Mouse (Mus musculus) testis, postnatal 10 days (tissue): ENCODE data around the gene Apold1.

ENCODE experiments used
- DNase-seq: peaks from one replicate; pipeline ENCODE4 v3.0.0; 2021; ENCODE audit warnings: low spot score

Gene Apold1

GRCm38 (mm10) chr6:134981231-134982062 lies at the start of gene Apold1:
Gene Apold1, plus strand, starts transcription at chr6:134981718.
- no peak for DNase-seq

- no peak for DNase-seq
Measured at GRCm38 (mm10) chr6:134932486-134933206, 48.9 kb upstream of the Apold1 start.

- no peak for DNase-seq
Measured at GRCm38 (mm10) chr6:134933207-134933558, 48.3 kb upstream of the Apold1 start.

GRCm38 (mm10) chr6:134934305-134934704 lies 47.2 kb upstream of the Apold1 start:
- no peak for DNase-seq

GRCm38 (mm10) chr6:134939781-134940180 lies 41.7 kb upstream of the Apold1 start:
- DNase-seq = no peak

- no peak for DNase-seq
Measured at GRCm38 (mm10) chr6:134943759-134944407, 37.6 kb upstream of the Apold1 start.

GRCm38 (mm10) chr6:134946054-134946453 lies 35.5 kb upstream of the Apold1 start:
- no peak for DNase-seq

GRCm38 (mm10) chr6:134946858-134947257 lies 34.7 kb upstream of the Apold1 start:
- no peak for DNase-seq

GRCm38 (mm10) chr6:134947311-134948087 lies 34.0 kb upstream of the Apold1 start:
- peak; percentile 79 for DNase-seq

- DNase-seq = no peak
Measured at GRCm38 (mm10) chr6:134948522-134949061, 32.9 kb upstream of the Apold1 start.

GRCm38 (mm10) chr6:134949241-134949640 lies 32.3 kb upstream of the Apold1 start:
- DNase-seq = no peak

- no peak for DNase-seq
Measured at GRCm38 (mm10) chr6:134951364-134951763, 30.2 kb upstream of the Apold1 start.

- DNase-seq = no peak
Measured at GRCm38 (mm10) chr6:134953976-134954375, 27.5 kb upstream of the Apold1 start.

GRCm38 (mm10) chr6:134956388-134956787 lies 25.1 kb upstream of the Apold1 start:
- no peak for DNase-seq

GRCm38 (mm10) chr6:134961286-134961685 lies 20.2 kb upstream of the Apold1 start:
- DNase-seq = no peak

GRCm38 (mm10) chr6:134961858-134962517 lies 19.5 kb upstream of the Apold1 start:
- DNase-seq = no peak

GRCm38 (mm10) chr6:134962518-134962893 lies 19.0 kb upstream of the Apold1 start:
- DNase-seq = no peak

GRCm38 (mm10) chr6:134963910-134964309 lies 17.6 kb upstream of the Apold1 start:
- DNase-seq = no peak

GRCm38 (mm10) chr6:134966681-134967080 lies 14.8 kb upstream of the Apold1 start:
- no peak for DNase-seq

- DNase-seq = no peak
Measured at GRCm38 (mm10) chr6:134968326-134968725, 13.2 kb upstream of the Apold1 start.

- DNase-seq = no peak
Measured at GRCm38 (mm10) chr6:134969498-134969897, 12.0 kb upstream of the Apold1 start.
